Mouse (Mus musculus): Measurements from ENCODE around the gene Dexi.

DNA sequence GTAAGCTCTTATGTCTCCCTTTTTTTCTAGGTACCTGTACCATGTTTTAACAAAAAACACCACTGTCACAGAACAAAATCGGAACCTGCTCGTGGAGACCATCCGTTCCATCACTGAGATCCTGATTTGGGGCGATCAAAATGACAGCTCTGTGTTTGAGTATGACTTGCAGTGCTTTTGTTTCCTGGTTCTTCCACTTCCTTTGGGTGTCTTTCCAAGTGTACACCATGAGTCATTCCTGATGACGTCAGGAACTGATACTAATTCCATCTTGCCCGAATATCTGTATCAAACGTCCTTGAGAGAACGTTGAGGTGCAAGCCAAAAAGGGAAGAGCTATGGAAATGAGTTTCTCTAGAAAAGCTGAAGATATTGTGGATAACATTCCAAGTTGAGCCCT is 17.1 kb upstream of the Dexi start:
- no peak for TF ChIP-seq POLR2A (IDR thresholded peaks at IDR 0.05; ENCODE audit: extremely low read depth, insufficient read depth, low read length)
- no peak for TF ChIP-seq CTCF (IDR thresholded peaks at IDR 0.05; ENCODE audit: extremely low read depth, insufficient read depth, low read length)

All from cortical plate, adult 2 months (tissue).